Mouse (Mus musculus): ENCODE results near the gene Naa10.

DNA sequence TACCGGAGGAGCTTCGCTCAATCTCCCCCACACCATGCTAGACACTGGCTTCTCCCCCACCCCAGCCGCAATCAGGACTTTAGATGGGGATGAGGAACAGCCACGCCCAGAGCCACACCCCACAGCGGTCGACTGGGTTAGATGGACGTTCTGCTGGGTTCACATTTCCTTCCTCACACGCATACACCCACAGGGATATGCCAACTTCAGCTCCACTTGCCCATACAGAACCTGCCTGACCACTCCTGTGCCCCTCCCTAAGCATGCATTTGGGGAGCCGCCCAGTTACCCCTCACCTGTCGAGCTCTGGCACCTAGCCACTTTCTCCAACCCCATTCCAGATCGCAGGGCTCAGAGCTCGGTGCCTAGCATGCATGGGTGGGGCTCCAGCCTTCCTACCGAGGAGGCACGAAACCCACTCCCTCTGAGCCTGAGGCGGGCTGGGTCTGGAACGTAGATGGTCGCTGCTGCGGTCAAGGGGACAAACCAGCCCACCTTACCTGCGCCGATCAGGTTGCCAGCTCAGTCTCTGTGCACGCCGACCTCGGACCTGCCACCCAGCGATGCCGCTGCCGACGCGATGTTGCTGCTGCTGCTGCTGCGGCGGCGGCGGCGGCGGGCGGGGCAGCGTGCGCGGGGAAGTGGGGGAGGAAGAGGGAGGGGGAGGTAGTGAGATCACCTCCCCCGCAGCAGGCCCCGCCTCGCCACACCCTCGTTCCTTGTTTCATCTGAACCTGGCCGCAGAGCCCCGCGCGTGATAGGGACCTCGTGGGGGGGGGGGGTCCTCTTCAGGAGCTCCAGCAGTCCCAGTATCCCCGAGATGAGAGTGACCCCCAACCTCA, 41.3 kb downstream of the Naa10 start:
- no peak for TF ChIP-seq CTCF (IDR thresholded peaks at IDR 0.05)
- TF ChIP-seq EP300 (IDR thresholded peaks at IDR 0.05; ENCODE audit: insufficient read depth, low read depth, low read length), result no peak
- no peak for TF ChIP-seq POLR2A (IDR thresholded peaks at IDR 0.05; ENCODE audit: insufficient read depth, low read depth, low read length)
